Mouse (Mus musculus) bone marrow, adult 2 months (tissue): Measurements from ENCODE around the gene Ugt1a2.

Source experiments
- CTCF ChIP-seq: fragments of 200-500 bp; IDR thresholded peaks from 2 replicates; pipeline ENCODE4 v1.5.1; 2011; ENCODE audit warnings: low read length, control low read depth; ENCODE audit not compliant: control insufficient read depth, insufficient read depth
- POLR2A ChIP-seq: fragments of 200-500 bp; IDR thresholded peaks from 2 replicates; pipeline ENCODE4 v1.6.1; 2011; ENCODE audit warnings: low read depth, mild to moderate bottlenecking, control low read depth, low read length, borderline replicate concordance; ENCODE audit not compliant: control insufficient read depth

- no peak for TF ChIP-seq CTCF
- no peak for TF ChIP-seq POLR2A
These were observed 42.0 kb upstream of the Ugt1a2 start for GRCm38 (mm10) chr1:88158430-88158829.
